Mouse (Mus musculus) stomach, embryonic 14.5 days (tissue): ENCODE data around the gene Gstcd. TPM values are rescaled to one million over a fixed set of nuclear protein-coding genes. Genes with fewer than 3 reads are reported as not detected.

Experiments used
- ATAC-seq: fragments of 200-750 bp; cut with Nextera tagmentation; 2 replicates; pipeline ENCODE4 v1.8.0; 2017; ENCODE audit warnings: low read depth, moderate TSS enrichment; ENCODE audit not compliant: insufficient number of reproducible peaks, insufficient read depth, low FRiP score
- H3K27ac ChIP-seq: fragments of 300-500 bp; sonication (generic); 2 replicates; pipeline ENCODE4 v1.5.1; 2014; ENCODE audit warnings: mild to moderate bottlenecking, low read length, moderate library complexity, mixed read lengths
- H3K27me3 ChIP-seq: fragments of 300-500 bp; sonication (generic); 2 replicates; pipeline ENCODE4 v1.6.1; 2014; ENCODE audit warnings: low read length, control low read depth, mixed read lengths; ENCODE audit not compliant: control insufficient read depth, insufficient read depth
- H3K36me3 ChIP-seq: fragments of 300-500 bp; sonication (generic); 2 replicates; pipeline ENCODE4 v1.6.1; 2014; ENCODE audit warnings: mild to moderate bottlenecking, control low read depth, low read length, moderate library complexity, mixed read lengths; ENCODE audit not compliant: control insufficient read depth, insufficient read depth
- H3K4me1 ChIP-seq: fragments of 300-500 bp; sonication (generic); 2 replicates; pipeline ENCODE4 v1.6.1; 2014; ENCODE audit warnings: low read length, control low read depth, mixed read lengths; ENCODE audit not compliant: control insufficient read depth, insufficient read depth
- H3K4me2 ChIP-seq: fragments of 300-500 bp; sonication (generic); replicated peaks from 2 replicates; pipeline ENCODE4 v1.6.1; 2014; ENCODE audit warnings: low read depth, low read length, control low read depth
- H3K4me3 ChIP-seq: fragments of 300-500 bp; sonication (generic); 2 replicates; pipeline ENCODE4 v1.5.1; 2014; ENCODE audit warnings: low read depth, low read length, control low read depth
- H3K9ac ChIP-seq: fragments of 300-500 bp; sonication (generic); replicated peaks from 2 replicates; pipeline ENCODE4 v1.6.1; 2014; ENCODE audit warnings: low read depth, mild to moderate bottlenecking, control low read depth, low read length, moderate library complexity, mixed read lengths
- H3K9me3 ChIP-seq: fragments of 300-500 bp; sonication (generic); 2 replicates; pipeline ENCODE4 v1.6.1; 2016; ENCODE audit warnings: low read depth, low read length, control low read depth; ENCODE audit not compliant: control insufficient read depth
- WGBS: fragments of 180-500 bp; shearing (Covaris S2); extraction: QIAGEN DNeasy Blood & Tissue Kit; methylation state at CpG from one replicate; pipeline ENCODE4 v1.1.7; 2014; 5-methylcytosine and 5-hydroxymethylcytosine counted together
- polyA plus RNA-seq: library from polyadenylated mRNA; unstranded; fragments of >200 nt; fragmentation: Nextera tagmentation; extraction: Ambion mirVana; gene quantifications from 2 replicates; pipeline ENCODE4 v1.2.1, GENCODE M21; 2014

The Gstcd gene
- polyA plus RNA-seq, 1 experiment from 2014 or later = 10.3 TPM

DNA sequence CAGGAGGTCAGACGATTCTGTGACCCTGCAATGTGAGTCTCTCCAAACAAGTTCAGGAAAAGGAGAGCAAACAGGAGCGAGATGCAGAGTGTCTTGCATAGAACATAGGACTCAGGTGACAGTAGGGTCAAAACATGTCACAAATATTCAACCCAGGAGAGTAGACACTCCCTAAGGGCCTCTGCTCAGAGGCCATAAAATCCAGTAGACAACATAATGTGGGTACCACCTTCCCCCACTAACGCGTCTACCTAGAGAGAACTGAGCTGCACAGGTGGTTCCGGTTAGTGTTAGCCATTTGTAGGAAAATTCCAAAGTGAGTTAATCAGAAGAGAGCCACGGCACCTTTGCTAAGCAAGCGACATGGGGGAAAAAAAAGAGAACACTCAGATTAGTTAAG is 147.6 kb downstream of the Gstcd start:
- 46% methylated on average over 7 of the region's 7 CpGs for WGBS
- H3K27ac ChIP-seq = no peak overlapping the region
- no peak for ATAC-seq

DNA sequence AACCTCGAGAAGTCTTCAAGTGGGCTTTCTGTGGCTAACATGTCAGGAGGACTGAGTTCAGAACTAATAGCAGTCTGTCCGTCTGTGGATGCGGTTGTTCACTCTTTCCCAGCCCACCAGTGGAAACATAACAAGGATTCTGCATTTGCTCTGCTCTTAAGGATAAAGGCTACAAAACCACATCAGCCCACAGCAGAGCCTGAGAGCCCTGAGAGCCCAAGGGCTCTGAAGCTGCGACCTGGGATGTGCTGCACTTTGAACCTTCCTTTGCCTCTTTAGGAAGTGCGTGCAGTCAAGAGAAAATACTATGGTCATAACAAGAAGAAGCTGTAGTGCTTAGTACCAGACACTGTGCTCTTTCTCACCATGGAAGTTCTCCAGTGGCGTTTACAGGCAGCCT is 149.1 kb downstream of the Gstcd start:
- Histone ChIP-seq H3K36me3 (no peaks in the 10 kb centered on the region), H3K9ac (no peak overlapping the region), H3K4me1 (peaks cover 8% of the 10 kb centered on the region; the same call in 1 of the 2 replicates), H3K4me3 (no peak overlapping the region), H3K9me3 (no peaks in the 10 kb centered on the region), H3K27me3 (no peaks in the 10 kb centered on the region), H3K27ac (no peak overlapping the region), H3K4me2 (no peak overlapping the region)
- no peak for ATAC-seq
- 92% methylated on average over 6 of the region's 6 CpGs for WGBS

More for the DNA sequence above, 147.6 kb downstream of the Gstcd start:
- H3K4me3 ChIP-seq = no peak overlapping the region
- no peaks in the 10 kb centered on the region for H3K9me3 ChIP-seq
- no peak overlapping the region for H3K9ac ChIP-seq
- H3K4me2 ChIP-seq = no peak overlapping the region
- no peaks in the 10 kb centered on the region for H3K36me3 ChIP-seq
- H3K4me1 ChIP-seq = peaks cover 9% of the 10 kb centered on the region; the same call in 1 of the 2 replicates
- H3K27me3 ChIP-seq = no peaks in the 10 kb centered on the region

DNA sequence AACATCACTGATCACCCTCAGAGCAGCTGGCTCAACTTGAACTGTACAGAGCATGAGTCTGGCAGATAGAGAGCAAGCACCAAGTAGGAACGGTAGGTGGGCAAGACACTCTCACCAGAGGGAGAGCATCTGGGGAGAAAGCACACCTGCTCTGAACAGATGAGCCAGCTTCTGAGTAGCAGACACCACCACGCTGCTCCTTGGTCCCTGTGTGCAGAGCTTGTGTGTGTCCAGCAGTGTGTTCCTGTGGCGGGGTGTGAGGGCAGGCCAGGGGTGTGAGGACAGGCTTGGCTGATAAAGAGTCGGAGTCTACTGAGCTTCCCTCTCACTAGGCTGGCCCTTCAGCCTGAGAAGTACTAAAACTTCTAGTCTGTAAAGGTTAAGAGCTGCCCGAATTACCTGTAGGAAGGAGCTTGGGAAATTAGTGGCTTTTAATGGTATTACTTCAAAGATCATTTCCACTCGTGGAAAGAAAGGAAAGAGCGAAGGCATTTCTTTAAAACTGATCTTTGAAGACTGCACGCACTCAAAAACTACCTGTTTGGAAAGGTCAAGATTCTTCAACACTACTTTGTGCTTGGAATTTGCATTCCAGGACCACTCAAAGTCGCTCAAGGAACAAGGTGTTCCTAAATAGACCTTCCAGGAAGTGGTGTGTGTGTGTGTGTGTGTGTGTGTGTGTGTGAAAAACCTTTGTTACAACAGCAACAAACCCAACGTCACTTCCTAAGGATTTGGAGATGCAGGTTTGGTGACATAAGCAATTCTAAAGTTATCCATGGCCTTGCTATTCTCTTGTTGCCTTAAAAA is 151.4 kb downstream of the Gstcd start:
- Histone ChIP-seq H3K4me1 (0 out of 2 replicates have a peak, but pooled peaks cover 3% of the 10 kb centered on the region), H3K36me3 (no peaks in the 10 kb centered on the region), H3K9ac (no peak overlapping the region), H3K4me2 (no peak overlapping the region), H3K9me3 (no peaks in the 10 kb centered on the region), H3K4me3 (no peak overlapping the region), H3K27me3 (no peaks in the 10 kb centered on the region), H3K27ac (no peak overlapping the region)
- ATAC-seq = no peak
- 84% methylated on average over 10 of the region's 10 CpGs for WGBS

- Histone ChIP-seq H3K4me2 (no peak overlapping the region), H3K9me3 (no peaks in the 10 kb centered on the region), H3K36me3 (no peaks in the 10 kb centered on the region), H3K9ac (no peak overlapping the region), H3K4me1 (0 out of 2 replicates have a peak, but pooled peaks cover 6% of the 10 kb centered on the region), H3K4me3 (no peak overlapping the region), H3K27ac (no peak overlapping the region), H3K27me3 (no peaks in the 10 kb centered on the region)
- WGBS = 68% methylated on average over 8 of the region's 8 CpGs
- ATAC-seq = no peak
These were observed 152.8 kb downstream of the Gstcd start for GRCm38 (mm10) chr3:132939006-132939405.

DNA sequence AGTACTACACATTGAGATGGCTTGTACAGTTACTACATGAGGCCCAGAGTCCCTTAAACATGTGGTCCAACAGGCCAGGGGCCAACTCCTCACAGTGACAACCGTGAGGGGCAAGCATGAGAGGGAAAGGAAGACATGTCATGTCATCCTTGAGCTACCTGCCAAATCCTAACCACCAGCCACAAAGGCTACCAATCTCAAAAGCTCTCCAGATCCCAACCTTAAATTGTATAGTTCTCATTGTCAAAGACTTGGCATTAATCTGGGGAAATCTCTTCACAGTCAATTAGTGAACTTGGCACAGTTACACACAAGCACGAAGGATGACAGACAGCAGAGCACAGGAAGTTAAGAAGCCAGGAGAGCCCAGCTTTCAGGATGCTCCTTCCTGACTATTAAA is 157.2 kb downstream of the Gstcd start:
- ATAC-seq = no peak
- 62% methylated on average over 2 of the region's 2 CpGs for WGBS
- no peak overlapping the region for H3K27ac ChIP-seq

More for the DNA sequence above, 157.2 kb downstream of the Gstcd start:
- H3K9me3 ChIP-seq = no peaks in the 10 kb centered on the region
- H3K9ac ChIP-seq = no peak overlapping the region
- no peak overlapping the region for H3K4me3 ChIP-seq
- 0 out of 2 replicates have a peak, but pooled peaks cover 5% of the 10 kb centered on the region for H3K4me1 ChIP-seq
- H3K4me2 ChIP-seq = no peak overlapping the region
- no peaks in the 10 kb centered on the region for H3K36me3 ChIP-seq
- H3K27me3 ChIP-seq = no peaks in the 10 kb centered on the region

Other genes with a start within 250 kb of the Gstcd start
- 51.8 and 56.1 TPM in 2 replicates for gene Npnt, start 141.7 kb downstream of the Gstcd start, polyA plus RNA-seq
- 23.0 and 25.0 TPM in 2 replicates for gene Ints12, start 193 bp downstream of the Gstcd start, polyA plus RNA-seq
- 1.8 and 3.4 TPM in 2 replicates for gene Arhgef38, start 142.9 kb upstream of the Gstcd start, polyA plus RNA-seq
- 91.7 and 96.1 TPM in 2 replicates for gene Ppa2, start 218.1 kb upstream of the Gstcd start, polyA plus RNA-seq